Mouse (Mus musculus): ENCODE data around the gene Prkn.

Gene Prkn

DNA sequence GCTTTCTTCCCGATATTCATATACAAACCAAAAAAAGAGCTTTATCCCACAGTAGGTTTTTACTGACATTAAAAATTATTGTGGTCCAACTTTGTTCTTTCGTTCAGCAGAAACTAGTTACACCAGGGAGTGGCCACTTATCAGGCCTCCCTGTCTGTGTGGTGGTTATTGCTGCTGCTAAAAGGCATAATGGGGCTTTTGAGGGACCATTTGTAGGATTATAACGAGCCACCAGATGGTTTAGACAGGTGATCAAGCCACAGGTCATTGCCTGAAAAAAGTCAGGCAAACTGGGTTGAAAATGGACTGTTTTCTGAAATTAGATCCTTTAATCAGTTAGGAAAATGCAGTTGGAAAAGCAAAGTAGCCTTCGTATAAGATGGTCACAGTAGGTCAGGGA, 444.1 kb downstream of the Prkn start:
- CTCF ChIA-PET = no interaction called here

DNA sequence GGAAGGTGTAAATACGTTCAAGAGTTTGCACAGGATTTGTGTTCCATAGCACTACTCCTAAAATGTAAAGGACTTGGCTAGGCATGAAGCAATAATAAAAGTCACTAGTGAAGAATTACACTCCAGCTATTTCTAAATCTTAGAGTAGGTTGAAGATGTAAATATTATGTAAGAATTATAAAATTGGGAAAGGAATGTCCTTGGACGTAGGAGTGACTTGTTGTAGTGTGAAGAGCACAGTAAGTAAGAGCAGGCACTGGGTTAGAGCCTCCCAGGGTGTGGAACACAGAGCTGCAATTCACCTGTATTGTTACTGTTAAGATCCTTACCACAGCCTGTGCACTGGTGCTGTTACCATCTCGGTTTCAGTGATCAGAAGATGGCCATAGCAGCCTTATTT, 450.0 kb downstream of the Prkn start:
- CTCF ChIA-PET = no interaction called here

DNA sequence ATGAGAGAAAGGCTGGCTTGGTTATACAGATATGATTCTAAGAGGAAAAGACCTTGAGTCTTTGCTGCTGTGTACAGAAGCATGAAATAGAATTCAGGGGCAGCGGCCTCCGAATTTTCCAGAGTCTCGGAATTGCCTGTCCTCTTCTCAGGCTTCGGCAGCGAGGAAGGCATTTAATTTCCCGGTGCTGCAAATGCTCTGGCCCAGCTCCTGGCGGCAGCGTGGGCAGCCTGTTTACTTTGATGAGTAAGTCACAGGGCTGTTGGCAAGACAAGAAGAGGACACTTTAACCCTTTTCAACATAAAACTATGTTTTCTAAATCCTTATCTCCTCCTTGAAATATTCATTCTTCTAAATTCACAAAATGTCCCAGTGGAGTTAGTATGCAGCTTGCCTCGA, 462.9 kb downstream of the Prkn start:
- CTCF ChIA-PET = no interaction called here

DNA sequence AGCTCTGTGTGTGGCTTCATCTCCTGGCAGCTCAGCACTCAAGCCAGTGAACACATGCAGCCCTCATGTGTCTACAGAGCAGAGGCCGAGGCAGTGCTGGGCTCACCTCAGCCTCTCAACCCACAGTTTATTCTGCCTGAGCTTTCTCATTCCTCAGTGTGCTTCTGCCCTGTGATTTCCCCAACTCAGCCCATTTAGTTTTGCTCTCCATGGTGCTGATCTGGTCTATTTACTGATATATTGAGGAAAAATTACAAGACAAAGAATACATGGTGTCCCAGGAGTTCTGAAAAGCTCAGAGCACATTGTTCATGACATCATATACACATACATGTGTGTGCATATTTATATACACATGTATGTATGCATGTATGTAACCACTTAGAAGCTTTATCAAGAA, 469.7 kb downstream of the Prkn start:
- CTCF ChIA-PET = no interaction called here

DNA sequence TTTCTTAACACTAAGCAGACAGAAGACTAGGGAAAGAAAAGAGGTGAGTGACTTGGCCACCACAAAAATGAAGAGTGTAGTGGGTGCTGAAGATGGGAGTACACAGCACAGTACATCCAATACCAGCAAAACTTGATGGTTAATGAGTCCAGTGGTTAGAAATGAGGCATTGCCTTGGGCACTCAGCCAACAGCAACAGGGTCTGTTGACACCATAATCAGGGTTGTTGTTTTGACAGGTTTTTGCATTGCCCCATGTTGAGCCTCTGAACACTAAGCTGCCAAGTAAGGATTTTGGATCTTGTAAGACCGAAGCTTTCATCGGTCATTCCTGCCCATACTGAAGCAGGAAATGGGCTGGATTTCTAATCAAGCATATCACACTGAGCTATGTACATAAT, 474.0 kb downstream of the Prkn start:
- CTCF ChIA-PET = no interaction called here

DNA sequence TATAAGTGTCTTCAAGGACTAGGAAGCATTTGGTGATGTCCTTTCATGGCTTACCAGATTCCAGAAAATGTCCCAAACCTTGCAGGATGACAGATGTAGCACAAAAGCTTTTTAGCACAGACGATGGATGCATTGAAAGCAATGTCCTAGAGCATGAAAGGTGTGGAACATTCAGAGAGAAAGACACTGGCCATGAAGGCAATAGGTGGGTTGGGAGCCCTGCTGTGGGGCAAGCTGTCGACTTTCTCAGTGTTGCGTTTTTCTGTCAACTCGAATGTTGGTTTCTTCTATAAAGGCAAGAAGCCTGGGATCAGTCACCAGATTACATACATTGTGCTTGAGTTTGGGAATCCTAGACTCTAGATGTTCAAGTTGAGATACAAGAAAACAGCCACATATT, 475.5 kb downstream of the Prkn start:
- CTCF ChIA-PET = no interaction called here

DNA sequence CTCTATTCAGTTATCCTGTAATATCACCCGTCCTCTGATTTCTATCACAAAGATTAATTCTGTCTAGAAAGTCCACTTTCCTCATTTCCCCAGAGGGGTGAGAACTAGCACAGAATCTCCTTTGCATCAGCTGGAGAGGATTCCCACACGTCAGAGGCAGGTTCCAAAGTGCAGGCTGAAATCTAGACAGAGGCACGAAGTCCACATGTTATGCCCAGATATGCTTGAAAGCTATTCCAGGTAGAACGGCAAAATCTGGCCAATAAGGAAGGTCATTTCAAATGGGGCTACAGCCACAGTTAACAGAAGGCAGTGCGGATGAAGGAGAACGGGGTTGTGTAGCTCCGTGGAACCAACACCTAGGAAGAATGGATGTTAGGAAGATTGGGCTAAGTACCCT, 478.8 kb downstream of the Prkn start:
- CTCF ChIA-PET = no interaction called here

DNA sequence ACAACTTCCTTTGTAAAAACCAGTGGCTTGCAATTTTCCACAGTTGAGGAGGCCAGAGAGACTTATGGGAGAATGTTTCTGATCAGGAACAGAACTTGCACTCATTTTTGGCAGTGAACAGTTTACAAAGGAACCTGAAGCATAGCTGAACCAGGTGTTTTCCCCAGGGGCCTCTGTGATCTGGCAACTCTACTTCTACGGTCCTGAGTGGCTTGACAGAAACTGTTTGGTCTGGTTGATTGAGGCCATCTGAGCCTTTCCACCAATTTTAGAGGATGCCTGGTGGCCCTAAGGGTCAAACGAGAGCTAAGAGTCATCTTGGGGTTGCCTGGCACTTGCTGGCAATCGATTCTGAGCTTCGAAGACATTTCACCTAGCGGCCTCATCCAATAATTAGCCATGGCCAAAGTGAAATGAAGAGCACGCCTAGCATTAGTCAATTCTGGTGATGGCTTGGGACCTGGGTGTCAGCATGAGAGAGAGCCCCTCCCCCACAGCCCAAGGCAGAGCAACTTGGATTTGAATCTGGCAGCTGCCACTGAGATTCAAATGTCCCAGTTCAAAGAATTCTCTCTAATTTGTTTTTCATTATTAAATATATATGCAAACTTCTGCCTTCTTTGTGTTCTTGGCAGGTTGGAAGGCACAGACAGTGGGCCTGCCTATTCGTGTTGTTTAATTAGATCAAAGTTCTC, 479.6 kb downstream of the Prkn start:
- CTCF ChIA-PET = no interaction called here

DNA sequence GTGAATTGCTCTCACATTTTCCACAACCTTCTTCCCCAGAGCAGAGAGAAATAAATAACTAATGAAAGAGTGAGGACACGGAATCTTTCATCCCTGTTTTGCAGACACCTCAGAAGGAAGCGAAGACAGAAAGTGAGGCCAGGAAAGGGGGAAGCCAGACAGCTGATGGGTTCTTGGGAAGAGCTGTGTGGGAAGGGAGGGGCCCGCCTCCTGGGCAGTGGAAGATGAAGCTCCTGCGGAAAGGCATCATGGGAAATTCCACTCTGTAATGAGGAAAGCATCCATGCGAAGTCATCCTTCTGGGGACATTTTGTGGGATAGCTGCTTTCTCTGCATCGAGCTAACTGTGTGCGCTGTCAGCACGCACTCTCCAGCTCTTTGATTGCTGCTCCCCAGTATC, 491.9 kb downstream of the Prkn start:
- CTCF ChIA-PET = interaction anchor here (0.6 kb wide), 1 partner anchor 422 kb away, joined by 3 read pairs; no protein-coding TSS in a partner anchor

DNA sequence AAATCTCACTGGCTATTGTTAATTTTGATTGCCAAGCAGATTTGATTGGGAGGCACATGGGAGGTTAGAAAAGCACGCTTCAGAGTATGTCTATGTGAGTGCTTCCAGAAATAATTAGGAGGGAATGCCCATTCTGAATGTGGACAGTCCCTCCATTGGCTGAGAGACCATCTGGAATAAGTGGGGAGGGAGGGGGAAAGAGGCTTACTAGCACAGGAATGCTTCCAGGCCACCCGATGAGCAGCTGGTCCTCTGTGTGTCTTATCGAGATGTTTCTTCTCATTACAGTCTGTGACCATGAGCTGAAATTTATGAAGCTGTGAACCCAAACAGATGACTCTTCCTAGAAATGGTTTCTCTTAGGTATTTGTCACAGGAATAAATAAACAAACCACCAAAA, 493.6 kb downstream of the Prkn start:
- CTCF ChIA-PET = no interaction called here

DNA sequence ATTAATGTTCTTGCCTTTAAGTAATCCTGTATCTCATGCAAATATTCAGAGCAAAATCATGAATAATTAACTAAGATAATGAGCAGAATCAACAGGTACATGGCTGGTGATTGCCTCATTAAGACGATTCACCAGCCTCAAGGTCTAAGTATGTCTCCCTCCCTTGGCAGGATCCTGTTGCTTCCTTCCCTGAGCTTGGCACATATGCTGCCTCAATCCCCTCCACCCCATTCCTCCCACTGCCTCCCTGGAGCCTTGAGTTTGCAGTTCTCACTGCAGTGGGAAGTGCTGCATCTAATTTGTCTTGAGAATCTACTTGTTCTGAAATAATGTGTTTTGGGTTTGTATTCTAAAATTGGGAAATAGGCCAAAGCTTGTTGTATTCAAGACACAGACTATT, 496.0 kb downstream of the Prkn start:
- CTCF ChIA-PET = no interaction called here

DNA sequence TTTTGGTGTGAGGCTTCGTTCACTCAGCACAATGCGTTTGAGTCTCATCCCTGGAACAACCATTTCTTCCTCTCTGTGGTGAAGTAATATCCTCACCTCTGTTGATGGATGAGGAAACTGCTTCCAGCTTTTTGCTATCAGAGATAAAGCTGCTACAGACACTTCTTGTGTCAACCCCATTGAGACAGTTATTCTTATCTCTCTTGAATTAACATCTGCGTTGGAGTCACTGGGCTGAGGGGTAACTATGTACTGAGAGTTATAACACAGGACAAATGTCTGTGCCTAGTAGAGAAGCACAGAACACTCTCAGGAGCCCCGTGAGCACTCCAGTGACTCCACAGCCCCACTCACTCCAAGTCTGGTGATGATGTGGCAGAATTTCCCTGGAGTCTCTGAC, 500.2 kb downstream of the Prkn start:
- CTCF ChIA-PET = no interaction called here

DNA sequence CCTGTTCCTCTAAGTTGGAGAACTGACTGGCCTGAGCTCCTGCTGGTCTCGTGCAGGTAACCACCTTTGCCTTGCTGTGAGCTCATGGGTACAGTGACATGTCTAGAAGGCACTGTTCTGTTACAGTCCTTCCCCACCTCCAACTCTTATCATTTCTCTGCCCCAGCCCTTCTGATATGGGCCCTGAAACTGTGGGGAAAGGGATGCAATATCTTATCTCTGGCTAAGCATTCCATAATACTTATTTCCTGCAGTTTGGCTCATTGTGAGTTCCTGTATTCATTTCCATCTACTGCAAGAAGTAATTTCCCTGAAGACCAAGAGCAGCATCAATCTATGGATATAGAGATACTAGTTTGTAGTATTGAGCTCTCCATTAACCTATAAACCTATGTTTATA, 506.1 kb downstream of the Prkn start:
- CTCF ChIA-PET = no interaction called here

DNA sequence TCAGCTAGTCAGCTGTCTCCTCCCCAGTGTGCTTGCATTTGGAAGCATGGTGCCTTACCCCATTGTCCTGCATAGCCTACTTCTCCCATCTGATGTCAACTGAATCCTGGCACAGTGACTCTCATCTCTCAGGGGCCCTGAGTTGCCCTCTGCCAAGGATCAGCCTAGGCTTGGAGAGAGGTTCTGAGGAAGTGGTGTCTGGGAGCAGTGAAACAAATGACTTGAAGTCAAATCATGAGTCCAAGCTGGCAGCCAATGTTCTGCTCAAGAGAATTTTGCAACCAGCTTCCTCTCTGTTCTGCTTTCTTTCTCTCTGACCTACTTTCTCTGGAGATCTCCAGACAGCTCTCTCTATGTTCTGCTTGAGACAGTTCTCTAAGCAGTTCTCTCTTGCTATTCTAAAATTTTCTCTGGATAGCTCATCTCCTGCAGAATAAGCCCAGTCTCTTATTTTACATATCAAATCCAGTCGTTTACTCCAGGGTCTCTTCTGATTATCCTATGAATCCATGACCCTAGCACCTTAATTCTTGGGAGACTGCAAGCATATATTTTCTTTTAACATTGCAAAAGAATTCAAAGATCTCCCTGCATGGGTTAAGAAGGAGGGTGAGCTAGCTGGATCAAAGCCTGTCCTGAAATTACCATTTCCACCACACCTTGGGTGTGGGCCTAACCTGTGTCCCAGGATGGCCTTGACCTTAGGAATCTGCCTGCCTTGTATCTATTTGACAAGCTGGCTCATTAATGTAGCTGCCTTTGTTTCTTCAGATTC, 512.8 kb downstream of the Prkn start:
- CTCF ChIA-PET = no interaction called here

DNA sequence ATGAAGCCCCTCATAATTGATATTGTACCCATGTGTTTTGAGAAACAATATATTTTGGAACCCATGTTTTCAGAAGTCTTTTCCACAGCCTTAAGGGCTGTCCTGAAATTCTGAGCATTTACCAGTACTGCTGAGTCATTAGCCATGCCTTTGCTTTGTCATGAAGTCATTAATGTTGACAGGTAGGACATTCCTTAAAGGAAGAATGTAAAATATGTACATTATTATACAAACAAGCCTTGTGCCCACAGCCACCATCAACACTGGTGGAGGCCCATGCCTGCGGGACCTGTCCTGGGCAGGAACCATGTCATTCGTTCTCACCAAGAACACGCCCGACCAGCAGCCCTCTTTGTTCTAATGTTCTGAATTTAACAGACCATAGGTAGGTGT, 513.4 kb downstream of the Prkn start:
- CTCF ChIA-PET = no interaction called here

DNA sequence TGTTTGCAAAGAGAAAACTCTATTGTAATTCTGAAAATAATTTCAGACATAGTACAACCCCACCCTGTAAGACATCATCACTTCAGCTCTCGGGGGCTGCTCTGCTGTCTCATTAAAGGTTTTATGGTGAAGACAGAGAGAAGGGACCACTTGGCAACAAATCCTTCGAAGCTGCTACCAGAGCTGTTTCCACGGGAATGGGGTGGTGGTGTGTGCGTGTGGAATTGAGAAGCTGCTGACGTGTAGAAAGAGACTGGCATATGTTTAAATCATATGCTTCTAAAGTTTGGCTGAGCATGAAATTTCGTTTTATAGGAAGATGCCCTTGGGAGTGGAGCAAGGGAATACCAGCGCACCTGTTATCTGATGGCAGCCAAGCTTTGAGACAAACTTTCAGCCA, 514.2 kb downstream of the Prkn start:
- CTCF ChIA-PET = no interaction called here

DNA sequence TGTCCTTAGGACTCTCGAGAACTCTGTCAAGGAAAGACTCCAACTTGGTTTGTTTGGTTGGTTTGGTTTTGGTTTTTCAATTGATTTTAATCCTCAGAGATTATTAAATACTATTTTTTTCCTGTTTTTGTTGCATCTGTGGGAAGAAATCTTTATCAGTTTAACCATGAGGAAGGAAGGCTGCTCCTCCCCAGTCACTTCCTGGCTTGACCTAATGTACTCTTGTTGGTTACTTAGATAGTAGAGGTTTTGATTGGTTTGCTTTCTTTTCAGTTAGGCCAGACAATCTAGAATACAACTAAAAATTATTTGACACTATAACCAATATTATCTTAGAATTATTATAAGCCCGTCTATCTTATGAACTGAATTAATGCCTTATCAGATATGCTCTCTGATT, 535.3 kb downstream of the Prkn start:
- CTCF ChIA-PET = no interaction called here

DNA sequence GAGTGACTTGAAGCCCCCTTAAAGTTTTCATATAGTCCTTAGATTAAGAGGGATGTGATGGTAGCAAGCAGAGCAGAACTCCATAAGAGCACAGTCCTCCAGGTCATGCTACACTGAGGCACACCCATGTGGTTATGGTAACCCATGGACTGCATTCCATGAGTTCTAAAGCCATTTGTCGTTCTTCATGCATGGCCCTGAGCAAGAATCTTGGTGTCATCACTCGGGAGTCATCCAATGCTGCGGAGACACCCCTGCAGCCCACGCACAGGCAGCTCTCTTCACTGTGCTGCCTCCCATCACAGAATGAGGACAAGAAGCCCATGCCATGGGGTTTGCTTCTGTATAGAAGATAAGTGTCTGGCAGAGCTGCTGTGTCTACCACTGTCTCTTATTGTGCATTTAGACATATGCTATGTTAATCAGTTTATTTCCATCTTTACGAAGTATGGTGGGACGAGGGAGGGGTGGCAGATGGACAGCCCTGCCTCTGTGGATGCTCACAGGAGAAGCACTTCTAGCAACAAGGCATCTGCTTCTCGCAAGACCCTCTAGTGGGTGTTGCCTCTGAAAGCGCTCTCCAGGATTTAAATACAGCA, 543.3 kb downstream of the Prkn start:
- CTCF ChIA-PET = no interaction called here

DNA sequence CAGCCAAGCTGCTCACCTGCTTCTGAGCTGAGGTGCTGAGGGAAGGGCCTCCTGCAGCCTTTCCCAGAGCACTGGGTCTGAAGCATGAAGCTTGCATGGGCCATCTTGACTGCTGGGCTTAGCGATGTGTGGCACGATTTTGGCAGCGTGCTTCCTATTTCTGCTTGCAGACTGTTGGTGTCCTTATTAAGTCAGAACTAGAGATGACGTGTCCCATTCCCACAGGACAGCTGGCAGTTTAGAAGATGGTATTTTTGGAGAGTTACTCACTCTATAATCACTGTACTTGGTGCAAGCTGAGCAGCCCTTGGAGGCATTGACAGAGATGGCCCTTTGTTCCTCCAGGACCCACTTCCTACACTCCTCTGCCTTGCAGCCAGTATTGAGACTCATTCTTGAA, 545.1 kb downstream of the Prkn start:
- CTCF ChIA-PET = no interaction called here

DNA sequence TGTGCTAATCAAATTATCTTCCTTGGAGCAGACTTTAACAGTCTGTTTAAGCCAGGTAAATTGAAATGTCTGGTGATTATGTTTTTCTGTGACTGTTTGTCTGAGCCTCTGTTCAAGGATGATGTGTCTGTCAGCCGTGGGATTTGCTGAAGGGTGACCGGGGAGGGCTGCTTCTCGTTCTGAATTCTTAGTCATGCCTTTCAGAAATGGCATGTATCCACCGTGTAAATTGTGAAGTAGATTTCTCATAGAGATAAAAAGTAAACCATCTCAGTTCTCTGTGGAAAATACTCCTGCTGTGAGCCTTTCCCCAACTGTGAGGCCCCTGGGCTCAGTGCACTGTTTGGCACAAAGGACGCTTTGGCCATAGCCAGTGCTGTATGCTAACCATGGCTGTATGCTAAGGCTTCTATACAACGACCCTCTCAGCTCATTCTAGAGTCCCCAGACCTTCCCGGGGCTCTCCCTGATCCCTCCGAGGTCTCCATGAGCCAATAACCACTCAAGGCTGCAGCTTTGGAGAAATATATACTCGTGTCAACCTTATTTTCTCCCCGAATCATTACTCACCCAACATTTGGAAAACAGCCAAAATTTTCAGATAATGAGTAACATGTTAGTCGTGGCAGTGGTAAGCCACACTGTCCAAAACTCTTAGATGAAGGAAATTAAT, 552.6 kb downstream of the Prkn start:
- CTCF ChIA-PET = no interaction called here

DNA sequence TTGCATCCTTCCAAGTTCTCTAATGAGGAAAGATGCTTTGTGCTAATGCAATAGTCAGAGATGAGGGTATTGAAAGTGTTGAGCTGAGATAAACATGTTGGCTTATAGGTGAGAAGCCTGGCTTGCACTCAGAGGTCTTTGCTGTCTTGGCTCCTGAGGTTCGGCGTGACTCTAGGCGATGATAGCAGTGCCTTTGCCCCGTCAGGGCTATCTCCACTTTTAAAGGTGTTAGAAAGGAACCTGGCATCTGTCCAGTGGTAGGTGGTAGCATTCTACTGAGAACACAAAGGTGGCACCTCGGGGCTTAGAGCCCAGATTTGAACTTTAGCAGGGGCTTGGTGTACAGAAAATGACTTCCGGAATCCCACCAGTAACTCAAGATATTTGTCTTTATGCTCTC, 554.4 kb downstream of the Prkn start:
- CTCF ChIA-PET = no interaction called here

DNA sequence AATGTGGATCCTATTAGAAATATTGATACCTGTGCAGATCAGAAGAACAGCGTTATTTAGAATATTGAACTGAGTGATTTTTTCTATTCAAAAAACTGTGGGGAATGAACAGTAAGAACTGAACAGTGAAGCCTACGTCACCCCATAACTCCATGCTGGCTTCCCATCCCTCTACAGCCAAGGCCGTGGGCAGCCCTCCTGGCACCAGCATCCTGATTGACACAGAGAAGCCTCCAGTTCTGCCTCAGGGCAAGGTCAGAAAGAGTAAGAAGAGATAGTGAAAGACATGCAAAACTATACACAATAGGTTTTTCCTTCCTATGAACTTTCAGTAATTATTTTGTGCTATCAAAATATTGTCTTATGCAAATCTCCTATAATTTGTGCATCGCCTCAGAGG, 557.5 kb downstream of the Prkn start:
- CTCF ChIA-PET = no interaction called here

DNA sequence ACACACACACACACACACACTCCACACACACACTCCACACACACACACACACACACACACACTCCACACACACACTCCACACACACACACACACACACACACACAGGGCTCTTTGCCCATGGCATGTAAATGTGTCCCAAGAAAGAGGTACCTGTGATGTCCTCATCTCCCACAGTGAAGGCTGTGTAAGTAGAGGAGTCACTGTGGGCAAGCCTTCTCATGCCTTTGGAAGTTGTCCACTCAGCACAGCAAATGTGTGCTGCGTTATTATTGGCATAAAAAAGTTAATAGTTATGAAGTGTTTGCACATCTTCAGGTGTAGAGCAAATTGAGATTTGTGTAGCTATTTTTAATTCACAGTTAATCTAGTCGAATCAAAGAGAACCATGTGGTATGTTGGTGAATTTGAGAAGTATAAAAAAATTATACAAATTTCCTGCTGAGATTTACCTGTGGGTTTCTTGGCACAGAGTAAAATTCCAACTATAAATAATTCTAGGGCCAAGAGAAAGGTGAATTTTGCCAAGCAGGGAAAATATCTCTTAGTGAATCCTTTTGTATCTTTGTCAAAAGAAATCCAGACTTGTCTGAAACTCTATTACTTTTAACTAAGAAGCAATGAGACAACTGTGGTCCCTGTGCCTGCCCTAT, 562.2 kb downstream of the Prkn start:
- CTCF ChIA-PET = no interaction called here

Data from spleen, embryonic (tissue).